Mouse (Mus musculus) adrenal gland, adult 18-20 months (tissue): ENCODE measurements at regions not wholly inside any gene's neighbourhood (a gene's known extent, or its start where the extent isn't known, plus 50 kb on each side); places are given as distances from the start of the nearest gene placed in this dataset.
"Not testable (repeated sequence)": the region's sequence is repeated elsewhere in the genome, so short reads cannot be mapped to it uniquely, and the experiment has no call there.

Experiments
- DNase-seq, 2 experiments: peaks; one replicate each; pipeline ENCODE4 v3.0.0; 2021 to 2022; ENCODE audit warnings: low spot score in 2 of 2

- no peak for DNase-seq
These were observed 139.5 kb downstream of the Bcl2l11 start for GRCm38 (mm10) chr2:128265014-128265990.

GRCm38 (mm10) chr2:128270377-128271129, 144.7 kb downstream of the Bcl2l11 start:
- DNase-seq: no peak

GRCm38 (mm10) chr2:128272789-128273188, 147.0 kb downstream of the Bcl2l11 start:
- no peak for DNase-seq

- no peak for DNase-seq
These were observed 147.5 kb downstream of the Bcl2l11 start for GRCm38 (mm10) chr2:128273292-128273691.

- DNase-seq: no peak
These were observed 150.5 kb downstream of the Bcl2l11 start for GRCm38 (mm10) chr2:128276337-128276736.

- DNase-seq: no peak
These were observed 151.7 kb downstream of the Bcl2l11 start for GRCm38 (mm10) chr2:128277387-128278123.

GRCm38 (mm10) chr2:128278124-128278432, 152.2 kb downstream of the Bcl2l11 start:
- no peak for DNase-seq

GRCm38 (mm10) chr2:128278608-128279081, 152.8 kb downstream of the Bcl2l11 start:
- no peak for DNase-seq

- no peak for DNase-seq
These were observed 153.4 kb downstream of the Bcl2l11 start for GRCm38 (mm10) chr2:128279127-128279710.

GRCm38 (mm10) chr2:128282591-128282990, 156.8 kb downstream of the Bcl2l11 start:
- no peak for DNase-seq

- DNase-seq: peak; percentile 83 to 85
These were observed 159.1 kb downstream of the Bcl2l11 start for GRCm38 (mm10) chr2:128284822-128285421.

- DNase-seq: no peak
These were observed 159.6 kb downstream of the Bcl2l11 start for GRCm38 (mm10) chr2:128285457-128285856.

- DNase-seq: no peak
These were observed 162.3 kb downstream of the Bcl2l11 start for GRCm38 (mm10) chr2:128288138-128288551.

GRCm38 (mm10) chr2:128290609-128291008, 164.8 kb downstream of the Bcl2l11 start:
- DNase-seq: no peak

GRCm38 (mm10) chr2:128294610-128295009, 168.8 kb downstream of the Bcl2l11 start:
- DNase-seq: no peak

GRCm38 (mm10) chr2:128295018-128295424, 169.2 kb downstream of the Bcl2l11 start:
- DNase-seq: no peak

GRCm38 (mm10) chr2:128295726-128296234, 169.9 kb downstream of the Bcl2l11 start:
- no peak for DNase-seq

- DNase-seq: not testable (repeated sequence)
These were observed 170.6 kb downstream of the Bcl2l11 start for GRCm38 (mm10) chr2:128296423-128296822.

- DNase-seq: no peak
These were observed 171.1 kb downstream of the Bcl2l11 start for GRCm38 (mm10) chr2:128296897-128297296.

GRCm38 (mm10) chr2:128297821-128298220, 172.0 kb downstream of the Bcl2l11 start:
- DNase-seq: no peak
